Mouse (Mus musculus): ENCODE data around the gene Pnldc1. TPM values are rescaled to one million over a fixed set of nuclear protein-coding genes. Genes with fewer than 3 reads are reported as not detected.

Gene Pnldc1
- polyA plus RNA-seq, 1 experiment from 2014 or later: 2.2 TPM

- WGBS: 26% methylated on average over 16 of the region's 16 CpGs
- 0 out of 2 replicates have a peak, but pooled peaks have one; percentile 32 for ATAC-seq (ENCODE audit: insufficient number of reproducible peaks, low FRiP score, low TSS enrichment, low read depth)
- Histone ChIP-seq H3K9me3 (no peaks in the 10 kb centered on the region), H3K27me3 (no peaks in the 10 kb centered on the region; the same call in 1 of the 2 replicates), H3K36me3 (no peaks in the 10 kb centered on the region), H3K4me2 (peak overlapping the region; percentile 34), H3K27ac (no peak overlapping the region), H3K9ac (no peak overlapping the region; the same call in 1 of the 2 replicates), H3K4me3 (no peak overlapping the region), H3K4me1 (peaks cover 29% of the 10 kb centered on the region)
Observed at GRCm38 (mm10) chr17:12872275-12873028, 37.6 kb downstream of the Pnldc1 start.

GRCm38 (mm10) chr17:12868640-12869039, 41.4 kb downstream of the Pnldc1 start:
- 7% methylated on average over 4 of the region's 4 CpGs for WGBS
- no peak overlapping the region for H3K4me3 ChIP-seq
- H3K27me3 ChIP-seq: no peaks in the 10 kb centered on the region; the same call in 1 of the 2 replicates
- H3K4me1 ChIP-seq: peaks cover 29% of the 10 kb centered on the region
- no peak overlapping the region for H3K4me2 ChIP-seq
- H3K36me3 ChIP-seq: no peaks in the 10 kb centered on the region
- H3K27ac ChIP-seq: no peak overlapping the region
- H3K9ac ChIP-seq: no peak overlapping the region
- ATAC-seq (ENCODE audit: insufficient number of reproducible peaks, low FRiP score, low TSS enrichment, low read depth): no peak
- H3K9me3 ChIP-seq: no peaks in the 10 kb centered on the region

GRCm38 (mm10) chr17:12868043-12868442, 42.0 kb downstream of the Pnldc1 start, which contains the start of gene Mas1:
TSS of gene Mas1 (minus strand) at chr17:12868143.
- no peak within 1 kb of the TSS for H3K4me3 ChIP-seq
- peak within 1 kb of the TSS; percentile 38; the same call in 1 of the 2 replicates for H3K27ac ChIP-seq
- no peaks in the 10 kb centered on the region for H3K9me3 ChIP-seq
- ATAC-seq (ENCODE audit: insufficient number of reproducible peaks, low FRiP score, low TSS enrichment, low read depth): no peak
- no peaks in the 10 kb centered on the region for H3K36me3 ChIP-seq
- H3K9ac ChIP-seq: no peak within 1 kb of the TSS
- H3K4me2 ChIP-seq: no peak within 1 kb of the TSS
- no peaks in the 10 kb centered on the region; the same call in 1 of the 2 replicates for H3K27me3 ChIP-seq
- peaks cover 29% of the 10 kb centered on the region for H3K4me1 ChIP-seq
- 27% methylated on average over 2 of the region's 2 CpGs for WGBS

- Histone ChIP-seq H3K27me3 (no peaks in the 10 kb centered on the region), H3K9ac (no peak overlapping the region), H3K4me3 (no peak overlapping the region), H3K27ac (peak overlapping the region; percentile 24; the same call in 1 of the 2 replicates), H3K9me3 (no peaks in the 10 kb centered on the region), H3K4me1 (peaks cover 21% of the 10 kb centered on the region), H3K36me3 (no peaks in the 10 kb centered on the region), H3K4me2 (no peak overlapping the region)
- 67% methylated on average over 10 of the region's 10 CpGs for WGBS
- ATAC-seq (ENCODE audit: insufficient number of reproducible peaks, low FRiP score, low TSS enrichment, low read depth): no peak
Observed at GRCm38 (mm10) chr17:12866853-12867252, 43.2 kb downstream of the Pnldc1 start.

GRCm38 (mm10) chr17:12865407-12865806, 44.6 kb downstream of the Pnldc1 start:
- no peaks in the 10 kb centered on the region for H3K36me3 ChIP-seq
- H3K4me3 ChIP-seq: no peak overlapping the region
- no peaks in the 10 kb centered on the region for H3K27me3 ChIP-seq
- peaks cover 13% of the 10 kb centered on the region for H3K4me1 ChIP-seq
- H3K9ac ChIP-seq: no peak overlapping the region
- H3K27ac ChIP-seq: no peak overlapping the region
- no peak for ATAC-seq (ENCODE audit: insufficient number of reproducible peaks, low FRiP score, low TSS enrichment, low read depth)
- H3K9me3 ChIP-seq: no peaks in the 10 kb centered on the region
- H3K4me2 ChIP-seq: no peak overlapping the region
- 59% methylated on average over 3 of the region's 3 CpGs for WGBS

GRCm38 (mm10) chr17:12864111-12864510, 45.9 kb downstream of the Pnldc1 start:
- no peaks in the 10 kb centered on the region for H3K9me3 ChIP-seq
- H3K36me3 ChIP-seq: no peaks in the 10 kb centered on the region
- H3K27ac ChIP-seq: no peak overlapping the region
- no peak for ATAC-seq (ENCODE audit: insufficient number of reproducible peaks, low FRiP score, low TSS enrichment, low read depth)
- H3K4me3 ChIP-seq: no peak overlapping the region
- no peak overlapping the region for H3K4me2 ChIP-seq
- no peaks in the 10 kb centered on the region for H3K27me3 ChIP-seq
- no peak overlapping the region for H3K9ac ChIP-seq
- H3K4me1 ChIP-seq: peaks cover 9% of the 10 kb centered on the region

GRCm38 (mm10) chr17:12859006-12859520, 51.0 kb downstream of the Pnldc1 start:
- no peak overlapping the region for H3K4me3 ChIP-seq
- no peak for ATAC-seq (ENCODE audit: insufficient number of reproducible peaks, low FRiP score, low TSS enrichment, low read depth)
- no peaks in the 10 kb centered on the region for H3K27me3 ChIP-seq
- no peaks in the 10 kb centered on the region for H3K36me3 ChIP-seq
- no peak overlapping the region for H3K27ac ChIP-seq
- no peaks in the 10 kb centered on the region for H3K9me3 ChIP-seq
- H3K9ac ChIP-seq: no peak overlapping the region
- H3K4me1 ChIP-seq: no peaks in the 10 kb centered on the region
- 80% methylated on average over 8 of the region's 8 CpGs for WGBS
- H3K4me2 ChIP-seq: no peak overlapping the region

- no peaks in the 10 kb centered on the region for H3K4me1 ChIP-seq
- H3K9me3 ChIP-seq: no peaks in the 10 kb centered on the region
- H3K9ac ChIP-seq: no peak overlapping the region
- WGBS: 34% methylated on average over 4 of the region's 4 CpGs
- no peak overlapping the region for H3K27ac ChIP-seq
- no peak overlapping the region for H3K4me3 ChIP-seq
- no peaks in the 10 kb centered on the region for H3K36me3 ChIP-seq
- no peak for ATAC-seq (ENCODE audit: insufficient number of reproducible peaks, low FRiP score, low TSS enrichment, low read depth)
- no peak overlapping the region for H3K4me2 ChIP-seq
- H3K27me3 ChIP-seq: no peaks in the 10 kb centered on the region
Observed at GRCm38 (mm10) chr17:12858072-12858471, 52.0 kb downstream of the Pnldc1 start.

GRCm38 (mm10) chr17:12857395-12857794, 52.6 kb downstream of the Pnldc1 start:
- Histone ChIP-seq H3K36me3 (no peaks in the 10 kb centered on the region), H3K4me3 (no peak overlapping the region), H3K27me3 (no peaks in the 10 kb centered on the region), H3K27ac (no peak overlapping the region), H3K9me3 (no peaks in the 10 kb centered on the region), H3K4me1 (no peaks in the 10 kb centered on the region), H3K9ac (no peak overlapping the region), H3K4me2 (no peak overlapping the region)
- no peak for ATAC-seq (ENCODE audit: insufficient number of reproducible peaks, low FRiP score, low TSS enrichment, low read depth)
- 45% methylated on average over 3 of the region's 3 CpGs for WGBS

- Histone ChIP-seq H3K36me3 (no peaks in the 10 kb centered on the region), H3K9ac (no peak overlapping the region), H3K27me3 (no peaks in the 10 kb centered on the region), H3K27ac (no peak overlapping the region), H3K4me1 (no peaks in the 10 kb centered on the region), H3K9me3 (no peaks in the 10 kb centered on the region), H3K4me2 (no peak overlapping the region), H3K4me3 (no peak overlapping the region)
- ATAC-seq (ENCODE audit: insufficient number of reproducible peaks, low FRiP score, low TSS enrichment, low read depth): no peak
- 94% methylated on average over 11 of the region's 11 CpGs for WGBS
Observed at GRCm38 (mm10) chr17:12854386-12854785, 55.6 kb downstream of the Pnldc1 start.

GRCm38 (mm10) chr17:12853821-12854220, 56.2 kb downstream of the Pnldc1 start:
- no peak overlapping the region for H3K27ac ChIP-seq
- no peaks in the 10 kb centered on the region for H3K36me3 ChIP-seq
- no peaks in the 10 kb centered on the region for H3K27me3 ChIP-seq
- H3K4me3 ChIP-seq: no peak overlapping the region
- H3K4me2 ChIP-seq: no peak overlapping the region
- WGBS: 80% methylated on average over 2 of the region's 2 CpGs
- H3K9ac ChIP-seq: no peak overlapping the region
- no peaks in the 10 kb centered on the region for H3K9me3 ChIP-seq
- ATAC-seq (ENCODE audit: insufficient number of reproducible peaks, low FRiP score, low TSS enrichment, low read depth): no peak
- no peaks in the 10 kb centered on the region for H3K4me1 ChIP-seq

- H3K9me3 ChIP-seq: no peaks in the 10 kb centered on the region
- H3K4me3 ChIP-seq: no peak overlapping the region
- H3K9ac ChIP-seq: no peak overlapping the region
- H3K4me1 ChIP-seq: peaks cover 3% of the 10 kb centered on the region
- H3K27ac ChIP-seq: no peak overlapping the region
- ATAC-seq (ENCODE audit: insufficient number of reproducible peaks, low FRiP score, low TSS enrichment, low read depth): no peak
- no peaks in the 10 kb centered on the region for H3K27me3 ChIP-seq
- 78% methylated on average over 11 of the region's 11 CpGs for WGBS
- H3K36me3 ChIP-seq: no peaks in the 10 kb centered on the region
- no peak overlapping the region for H3K4me2 ChIP-seq
Observed at GRCm38 (mm10) chr17:12851689-12852088, 58.3 kb downstream of the Pnldc1 start.

Data from limb, embryonic 15.5 days (tissue).